Mouse (Mus musculus): ENCODE data around the gene Gucd1.
"Not testable (repeated sequence)": the region's sequence is repeated elsewhere in the genome, so short reads cannot be mapped to it uniquely, and the experiment has no call there.

Gucd1 gene

GRCm38 (mm10) chr10:75517758-75518143 is at the start of gene Gucd1:
Gucd1 (minus strand) TSS chr10:75517972.
- peak; percentile 95 to 97 for DNase-seq

DNA sequence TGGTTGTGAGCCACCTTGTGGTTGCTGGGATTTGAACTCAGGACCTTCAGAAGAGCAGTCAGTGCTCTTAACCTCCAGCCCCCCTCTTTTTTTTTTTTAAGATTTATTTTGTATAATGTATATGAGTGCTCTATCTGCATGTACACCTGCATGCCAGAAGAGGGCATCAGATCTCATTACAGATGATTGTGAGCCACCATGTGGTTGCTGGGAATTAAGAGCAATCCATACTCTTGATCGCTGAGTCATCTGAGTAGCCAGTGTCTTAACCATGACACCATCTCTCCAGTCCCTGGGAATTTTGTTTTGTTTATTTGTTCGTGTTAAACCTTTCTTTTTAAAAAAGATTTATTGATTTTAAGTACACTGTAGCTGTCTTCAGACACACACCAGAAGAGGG is 49.0 kb upstream of the Gucd1 start:
- DNase-seq = not testable (repeated sequence)

DNA sequence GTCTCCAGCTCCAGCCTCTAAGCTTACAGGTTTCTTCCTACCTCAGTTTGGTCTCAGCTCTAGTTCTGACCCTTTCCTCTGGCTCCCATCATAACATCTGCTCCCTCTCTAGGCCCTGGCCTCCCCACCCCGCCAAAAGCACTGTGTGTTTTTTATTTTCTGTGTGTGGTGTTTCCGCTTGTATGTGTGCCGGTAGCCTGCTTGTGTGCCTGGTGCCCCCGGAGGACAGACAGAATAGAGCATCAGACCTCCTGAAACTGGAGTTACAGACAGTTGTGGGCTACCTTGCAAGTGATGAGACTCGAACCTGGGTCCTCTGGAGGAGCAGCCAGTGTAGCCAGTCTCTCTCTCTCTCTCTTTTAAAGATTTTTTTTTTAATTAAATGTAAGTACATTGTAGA is 48.5 kb upstream of the Gucd1 start:
- no peak for DNase-seq

DNA sequence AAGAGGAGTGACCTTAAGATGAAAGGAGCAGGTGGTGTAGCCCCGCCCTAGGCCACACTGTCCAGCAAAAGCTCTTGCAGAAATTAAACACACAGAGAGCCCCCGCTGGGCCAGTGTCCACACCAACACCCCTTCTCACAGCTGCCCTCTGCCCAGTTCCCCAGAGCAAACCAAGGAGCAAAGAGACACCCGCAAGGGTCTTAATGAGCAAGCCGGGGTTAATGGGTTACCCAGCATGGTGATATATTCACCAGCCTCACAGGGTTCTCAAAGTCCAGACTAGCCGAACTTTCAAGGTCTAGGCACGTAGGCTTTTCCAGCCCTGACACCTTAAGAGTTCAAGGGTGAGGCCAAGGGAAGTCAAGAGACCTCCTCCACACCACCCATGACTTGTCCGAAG is 48.1 kb upstream of the Gucd1 start:
- no peak for DNase-seq

GRCm38 (mm10) chr10:75565436-75565835 is 47.7 kb upstream of the Gucd1 start:
- no peak for DNase-seq

- DNase-seq = no peak
Measured at GRCm38 (mm10) chr10:75564687-75565265, 47.0 kb upstream of the Gucd1 start.

DNA sequence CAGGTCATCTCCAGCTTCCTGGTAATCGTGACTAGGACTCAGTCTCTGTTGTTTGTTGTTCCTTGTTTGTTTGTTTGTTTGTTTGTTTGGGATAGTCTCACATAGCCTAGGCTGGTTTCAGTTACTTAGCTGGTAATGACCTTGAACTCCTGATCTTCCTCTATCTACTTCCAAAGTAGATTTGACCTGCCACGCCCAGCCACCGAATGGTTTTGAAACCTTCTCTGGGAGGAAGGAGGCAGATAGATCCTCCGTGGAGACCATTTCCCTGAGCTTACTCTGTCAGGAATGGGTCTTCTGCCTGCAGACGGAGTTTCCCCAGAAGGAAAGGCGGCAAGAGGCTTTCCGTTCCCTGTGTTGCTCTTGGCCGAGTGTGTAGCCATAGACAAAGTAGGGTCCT is 44.8 kb upstream of the Gucd1 start:
- no peak for DNase-seq

GRCm38 (mm10) chr10:75561071-75561654 is 43.4 kb upstream of the Gucd1 start, which contains the start of gene Ggt1:
Ggt1 (plus strand) TSS chr10:75561604.
- peak; percentile 32 to 40 for DNase-seq

DNA sequence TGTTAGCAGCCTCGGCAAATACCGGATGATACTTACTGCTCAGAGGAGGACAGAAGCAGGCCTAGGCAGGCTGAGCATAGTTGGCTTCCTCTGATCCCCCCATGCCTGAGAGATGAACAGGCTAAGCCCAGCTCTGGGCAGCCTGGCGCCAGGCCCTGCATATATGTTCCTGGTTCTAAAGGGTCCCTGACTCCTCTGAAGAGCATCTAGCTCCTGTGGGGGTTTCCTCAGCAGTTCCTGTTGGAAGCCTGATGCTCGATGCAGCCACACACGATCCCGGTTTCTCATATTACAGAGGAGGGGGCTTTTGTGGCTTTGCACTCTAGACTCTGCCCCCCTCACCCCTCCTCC is 42.8 kb upstream of the Gucd1 start:
- DNase-seq = no peak

- DNase-seq = peak; percentile 80 to 84
Measured at GRCm38 (mm10) chr10:75559676-75560548, 42.1 kb upstream of the Gucd1 start, which contains the start of gene Lrrc75b. Lrrc75b (minus strand) TSS chr10:75560330.

DNA sequence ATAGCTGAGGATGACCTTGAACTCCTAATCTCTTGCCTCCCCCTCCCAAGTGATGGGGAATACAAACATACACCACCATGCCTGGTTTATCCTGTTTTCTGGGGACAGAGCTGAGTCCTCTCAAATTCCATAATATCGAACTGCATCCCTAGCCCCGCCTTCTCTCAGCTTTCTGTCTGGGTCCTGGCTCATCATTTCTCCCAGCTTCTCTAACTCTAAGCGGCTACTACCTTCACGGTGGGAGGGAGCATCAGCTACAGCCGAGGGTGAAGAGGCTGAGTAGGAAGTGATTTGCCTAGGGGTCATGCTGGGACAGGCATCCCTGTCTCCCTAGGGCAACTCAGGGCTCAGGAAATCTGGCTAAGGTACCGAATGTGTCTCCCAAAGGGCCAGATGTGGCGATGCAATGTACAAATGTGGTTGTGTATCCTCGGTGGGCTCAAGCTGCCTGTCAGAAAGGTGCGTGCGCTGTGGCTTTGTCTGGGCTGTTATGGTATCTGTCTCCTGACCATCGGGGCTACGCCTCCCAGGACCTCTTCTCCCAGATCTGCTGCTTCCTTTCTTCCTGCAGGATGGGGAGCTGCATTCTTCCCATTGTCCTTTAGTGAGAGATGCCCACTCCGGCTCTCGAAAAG is 41.4 kb upstream of the Gucd1 start:
- peak in 1 of 2 experiments; percentile 21 for DNase-seq

DNA sequence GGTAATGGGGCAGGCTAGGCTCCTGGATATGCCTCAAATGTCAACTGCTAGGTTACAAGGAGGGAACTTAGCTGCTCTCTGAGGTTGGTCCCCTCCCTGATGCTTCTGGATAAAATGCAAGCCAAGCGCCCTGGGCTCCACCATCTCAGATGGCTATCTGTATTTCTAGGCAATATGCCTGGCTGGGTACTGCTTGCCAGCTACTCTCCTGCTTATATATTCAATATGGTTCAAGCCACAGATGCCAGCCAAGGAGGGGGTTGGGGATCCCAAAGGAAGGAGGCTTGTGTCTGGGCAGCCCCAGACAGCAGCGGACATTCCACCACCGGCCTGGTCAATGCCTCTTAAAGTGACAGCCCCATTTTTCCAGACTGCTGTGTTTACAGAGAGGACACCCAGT is 40.7 kb upstream of the Gucd1 start:
- peak; percentile 76 to 82 for DNase-seq

- peak; percentile 55 to 58 for DNase-seq
Measured at GRCm38 (mm10) chr10:75556026-75556425, 38.3 kb upstream of the Gucd1 start.

- no peak for DNase-seq
Measured at GRCm38 (mm10) chr10:75555557-75555956, 37.8 kb upstream of the Gucd1 start.

- DNase-seq = no peak
Measured at GRCm38 (mm10) chr10:75554090-75554489, 36.3 kb upstream of the Gucd1 start.

GRCm38 (mm10) chr10:75552701-75553450 is 35.1 kb upstream of the Gucd1 start:
- no peak for DNase-seq

GRCm38 (mm10) chr10:75552106-75552505 is 34.3 kb upstream of the Gucd1 start:
- no peak for DNase-seq

DNA sequence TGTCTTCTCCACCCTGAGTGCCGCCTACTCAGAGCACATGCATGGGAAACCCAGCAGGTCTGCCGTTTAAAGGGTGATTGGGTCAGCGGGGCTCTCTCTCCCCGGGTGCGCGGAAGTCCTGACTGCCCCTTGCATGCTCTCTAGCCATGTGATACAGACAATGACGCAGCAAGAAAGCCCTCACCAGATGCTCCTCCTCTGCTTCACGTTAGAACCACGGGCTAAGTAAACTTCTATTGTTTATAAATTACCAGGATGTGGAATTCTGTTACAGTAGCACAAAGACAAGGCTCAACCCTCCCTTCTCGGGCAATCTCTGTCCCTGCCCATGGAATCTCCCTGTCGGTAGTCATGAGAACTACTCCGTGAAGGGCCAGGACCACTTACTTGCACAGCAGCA is 33.4 kb upstream of the Gucd1 start:
- no peak for DNase-seq

DNA sequence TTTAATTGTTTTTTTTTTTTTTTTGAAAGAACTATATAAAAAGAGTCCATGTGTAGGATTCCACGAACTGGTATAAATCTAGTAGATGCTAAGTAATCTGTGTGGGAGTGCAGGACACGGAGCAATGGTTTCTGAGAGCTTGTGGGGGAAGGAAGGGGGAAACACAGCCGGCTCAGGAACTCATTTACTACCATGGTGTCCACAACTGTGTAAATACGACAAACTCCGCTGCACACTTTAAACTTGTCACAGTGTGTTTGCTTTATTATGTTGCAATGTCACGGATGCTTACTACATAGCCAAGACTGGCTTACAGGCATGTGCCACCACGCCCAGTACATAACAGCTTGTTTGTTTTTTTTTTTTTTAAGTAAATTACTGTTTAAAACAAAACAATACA is 32.1 kb upstream of the Gucd1 start:
- no peak for DNase-seq

DNA sequence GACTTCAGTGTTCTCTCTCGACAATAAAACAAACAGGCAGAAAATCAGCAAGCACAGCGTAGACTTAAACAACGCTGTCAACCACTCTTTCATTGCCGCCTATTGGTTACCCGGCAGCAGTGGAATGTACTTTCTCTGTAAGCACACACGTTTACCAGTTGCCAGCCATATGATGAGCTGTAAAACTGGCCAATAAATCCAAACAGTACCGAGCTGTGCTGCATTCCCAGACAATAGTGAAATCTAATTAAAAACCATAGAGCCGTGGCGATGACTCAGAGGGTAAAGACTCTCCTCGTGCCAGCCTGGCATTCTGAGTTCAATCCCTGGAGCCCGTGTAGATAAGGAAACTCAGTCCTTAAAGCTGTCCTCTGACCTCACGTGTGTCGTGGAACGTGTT is 30.7 kb upstream of the Gucd1 start:
- no peak for DNase-seq

DNA sequence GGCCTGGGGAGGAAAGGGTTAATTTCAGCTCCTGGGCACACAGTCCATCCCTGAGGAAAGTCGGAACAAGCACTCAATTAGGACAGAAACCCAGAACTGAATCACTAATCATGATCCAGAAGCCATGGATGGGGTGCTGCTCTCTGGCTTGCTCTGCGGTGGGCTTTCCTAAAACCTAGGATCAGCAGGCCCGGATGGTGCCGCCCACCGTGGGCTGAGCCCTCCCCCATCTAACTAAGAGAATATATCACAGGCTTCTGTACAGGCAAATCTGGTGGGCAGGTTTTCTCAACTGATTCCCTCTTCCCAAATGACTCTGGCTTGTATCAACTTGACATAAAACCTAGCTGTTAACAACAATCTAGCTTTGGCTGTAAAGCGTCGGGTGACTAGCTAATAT is 30.1 kb upstream of the Gucd1 start:
- no peak for DNase-seq

DNA sequence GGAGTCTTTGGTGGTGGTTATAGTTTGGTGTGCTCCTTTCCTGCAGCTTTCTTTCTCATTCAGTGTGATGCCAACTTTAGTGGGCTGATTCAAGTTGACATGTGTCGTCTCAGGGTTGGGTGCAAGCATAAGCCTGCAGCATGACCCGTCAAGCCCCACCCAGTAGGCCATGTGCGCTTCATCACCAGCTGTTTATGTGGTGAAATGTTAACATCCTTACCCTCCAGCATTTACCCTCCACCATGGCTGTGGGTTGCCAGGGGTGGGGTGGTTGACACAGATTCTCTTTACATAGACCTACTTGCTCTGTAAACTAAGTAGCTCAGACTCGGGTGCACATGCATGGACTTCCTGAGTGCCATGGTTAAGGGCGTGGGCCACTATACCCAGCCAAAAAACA is 18.4 kb upstream of the Gucd1 start:
- DNase-seq = no peak

DNA sequence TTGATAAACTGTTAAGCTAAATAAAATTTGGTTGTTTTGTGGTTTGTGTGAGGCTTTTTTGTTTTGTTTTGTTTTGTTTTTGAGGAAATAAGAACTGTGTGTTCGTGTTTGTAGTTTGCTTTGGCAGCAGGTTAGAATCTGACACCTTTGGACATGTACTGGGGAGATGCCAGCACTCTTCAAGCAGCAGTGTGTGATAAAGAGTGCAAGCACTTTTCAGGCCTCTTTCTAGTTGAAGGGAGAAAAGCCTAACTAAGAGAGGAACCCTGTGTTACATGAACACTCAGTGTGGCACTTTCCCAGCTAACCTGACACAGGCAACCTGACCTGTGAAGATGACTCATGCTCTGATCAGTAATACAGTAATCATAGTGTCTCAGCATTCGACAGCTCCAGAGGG is 17.7 kb upstream of the Gucd1 start:
- no peak for DNase-seq

All from cerebellum, adult 18-20 months (tissue).